Mouse (Mus musculus) limb, embryonic 13.5 days (tissue): ENCODE data around the gene Abcc9. TPM values are rescaled to one million over a fixed set of nuclear protein-coding genes. Genes with fewer than 3 reads are reported as not detected.

Source experiments
- ATAC-seq: fragments of 200-750 bp; cut with Nextera tagmentation; 2 replicates; pipeline ENCODE4 v1.8.0; 2017; ENCODE audit warnings: low read depth, moderate number of reproducible peaks, moderate TSS enrichment; ENCODE audit not compliant: low FRiP score
- H3K27ac ChIP-seq: fragments of 300-500 bp; sonication (generic); 2 replicates; pipeline ENCODE4 v1.5.1; 2015; ENCODE audit warnings: inconsistent platforms, mild to moderate bottlenecking, moderate library complexity
- H3K27me3 ChIP-seq: fragments of 300-500 bp; sonication (generic); 2 replicates; pipeline ENCODE4 v1.6.1; 2015; ENCODE audit warnings: mild to moderate bottlenecking, inconsistent platforms
- H3K36me3 ChIP-seq: fragments of 300-500 bp; sonication (generic); 2 replicates; pipeline ENCODE4 v1.6.1; 2015; ENCODE audit warnings: inconsistent platforms, mild to moderate bottlenecking, moderate library complexity
- H3K4me1 ChIP-seq: fragments of 300-500 bp; sonication (generic); 2 replicates; pipeline ENCODE4 v1.6.1; 2015; ENCODE audit warnings: inconsistent platforms
- H3K4me2 ChIP-seq: fragments of 300-500 bp; sonication (generic); replicated peaks from 2 replicates; pipeline ENCODE4 v1.6.1; 2015; ENCODE audit warnings: inconsistent platforms, mild to moderate bottlenecking, moderate library complexity
- H3K4me3 ChIP-seq: fragments of 300-500 bp; sonication (generic); 2 replicates; pipeline ENCODE4 v1.5.1; 2015; ENCODE audit warnings: moderate library complexity, mild to moderate bottlenecking, inconsistent platforms
- H3K9ac ChIP-seq: fragments of 300-500 bp; sonication (generic); 2 replicates; pipeline ENCODE4 v1.6.1; 2015; ENCODE audit warnings: mild to moderate bottlenecking, inconsistent platforms
- H3K9me3 ChIP-seq: fragments of 300-500 bp; sonication (generic); 2 replicates; pipeline ENCODE4 v1.6.1; 2016; ENCODE audit warnings: inconsistent platforms
- WGBS: fragments of 180-500 bp; shearing (Covaris S2); methylation state at CpG from one replicate; pipeline ENCODE4 v1.1.7; 2015; 5-methylcytosine and 5-hydroxymethylcytosine counted together
- polyA plus RNA-seq: library from polyadenylated mRNA; unstranded; fragments of >200 nt; fragmentation: Nextera tagmentation; extraction: Ambion mirVana; gene quantifications from 2 replicates; pipeline ENCODE4 v1.2.1, GENCODE M21; 2015

The Abcc9 gene
- polyA plus RNA-seq, 1 experiment from 2014 or later: 1.8 TPM

- Histone ChIP-seq H3K27me3 (peaks cover 36% of the 10 kb centered on the region), H3K27ac (no peak overlapping the region)
- no peak for ATAC-seq
Observed at GRCm38 (mm10) chr6:142564746-142565145, 137.4 kb downstream of the Abcc9 start.

DNA sequence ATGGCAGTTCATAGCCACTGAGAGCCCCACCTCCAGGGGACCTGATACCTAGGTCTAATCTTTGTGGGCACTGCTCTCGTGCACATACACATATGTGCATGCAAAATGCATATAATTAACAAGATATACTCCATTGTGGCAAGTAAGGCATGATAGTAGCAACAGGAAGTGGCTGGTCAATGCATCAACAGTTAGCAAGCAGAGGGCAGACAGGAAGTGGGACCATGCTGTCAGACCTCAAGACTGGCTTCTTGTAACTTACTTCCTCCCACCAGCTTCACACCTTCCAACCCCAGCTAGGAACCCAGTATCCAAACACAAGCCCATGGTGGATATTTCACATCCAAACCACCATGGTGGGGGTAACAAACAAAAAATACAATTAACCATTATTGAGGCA lies 141.0 kb downstream of the Abcc9 start:
- H3K9me3 ChIP-seq: no peaks in the 10 kb centered on the region
- no peak overlapping the region for H3K9ac ChIP-seq
- peaks cover 9% of the 10 kb centered on the region for H3K27me3 ChIP-seq
- H3K4me1 ChIP-seq: no peaks in the 10 kb centered on the region
- no peak overlapping the region for H3K4me2 ChIP-seq
- no peak for ATAC-seq
- WGBS: 67% methylated on average over 1 of the region's 1 CpGs
- H3K36me3 ChIP-seq: no peaks in the 10 kb centered on the region
- H3K4me3 ChIP-seq: no peak overlapping the region
- H3K27ac ChIP-seq: no peak overlapping the region

More at GRCm38 (mm10) chr6:142564746-142565145, 137.4 kb downstream of the Abcc9 start:
- Histone ChIP-seq H3K36me3 (no peaks in the 10 kb centered on the region), H3K4me3 (no peak overlapping the region), H3K4me2 (no peak overlapping the region), H3K4me1 (no peaks in the 10 kb centered on the region), H3K9ac (no peak overlapping the region), H3K9me3 (no peaks in the 10 kb centered on the region)
- 87% methylated on average over 3 of the region's 3 CpGs for WGBS

DNA sequence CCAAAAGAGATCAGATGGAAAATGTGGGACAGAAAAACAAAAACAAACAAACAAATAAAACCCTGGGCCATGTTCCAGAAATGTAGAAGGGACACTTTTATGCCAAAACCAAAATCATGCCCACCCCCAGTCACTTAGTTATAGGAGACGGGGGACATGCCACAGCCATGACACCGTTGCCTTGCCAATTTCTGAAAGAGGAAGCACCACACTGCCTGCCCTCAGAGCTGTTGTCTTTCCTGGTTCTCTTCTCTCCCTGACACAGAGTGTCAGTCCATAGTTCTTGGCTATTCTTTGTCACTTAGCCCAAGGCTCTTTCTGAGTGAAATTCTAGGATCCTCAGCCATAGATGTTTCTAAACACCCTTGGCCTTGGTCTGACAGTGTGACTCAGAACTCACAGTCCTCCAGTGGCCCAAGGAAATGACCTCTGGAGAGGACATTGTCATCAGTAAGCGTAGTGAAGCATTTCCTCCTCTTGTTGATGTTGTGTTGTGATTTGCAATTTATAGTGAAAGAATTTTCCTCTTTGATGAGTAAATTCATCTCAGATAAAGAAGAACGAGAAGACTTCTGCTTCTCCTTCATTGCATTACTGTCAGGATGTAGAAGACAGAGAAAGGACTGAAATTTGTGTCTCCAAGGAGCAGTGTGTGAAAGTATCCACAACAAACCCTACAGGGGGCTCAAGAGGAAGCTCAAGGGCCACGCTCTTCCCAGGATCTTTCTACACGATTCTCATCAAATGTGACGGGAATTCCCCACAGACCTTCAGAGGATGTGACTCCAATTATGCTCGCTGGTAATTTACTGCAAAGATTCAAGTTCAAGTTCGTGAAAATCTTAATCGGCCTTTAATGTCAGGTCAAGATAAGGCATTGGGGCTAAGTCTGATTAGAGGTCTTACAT lies 143.1 kb downstream of the Abcc9 start:
- H3K4me2 ChIP-seq: no peak overlapping the region
- no peak overlapping the region for H3K27ac ChIP-seq
- no peaks in the 10 kb centered on the region for H3K4me1 ChIP-seq
- no peak overlapping the region for H3K9ac ChIP-seq
- no peaks in the 10 kb centered on the region for H3K9me3 ChIP-seq
- no peaks in the 10 kb centered on the region for H3K36me3 ChIP-seq
- H3K27me3 ChIP-seq: no peaks in the 10 kb centered on the region
- ATAC-seq: no peak
- WGBS: 80% methylated on average over 10 of the region's 10 CpGs
- H3K4me3 ChIP-seq: no peak overlapping the region

DNA sequence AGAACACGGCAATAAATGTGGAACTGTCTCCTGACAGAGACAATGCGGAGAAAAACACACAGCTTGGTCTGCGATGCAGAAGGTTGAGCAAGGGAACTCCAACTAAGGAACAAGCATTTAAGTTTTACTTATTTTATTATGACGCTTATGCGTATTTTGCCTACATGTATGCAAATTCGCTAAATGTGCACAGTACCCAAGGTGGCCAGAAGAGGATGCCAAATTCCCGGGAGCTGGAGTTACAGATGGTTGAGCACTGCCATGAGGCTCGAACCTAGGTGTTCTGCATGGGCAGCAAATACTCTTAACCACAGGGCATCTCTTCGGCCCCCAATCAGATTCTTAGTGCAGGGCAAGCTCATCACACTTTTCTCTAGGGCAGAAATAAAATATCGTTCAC lies 144.0 kb downstream of the Abcc9 start:
- H3K27ac ChIP-seq: no peak overlapping the region
- no peak for ATAC-seq
- no peak overlapping the region for H3K4me2 ChIP-seq
- 83% methylated on average over 10 of the region's 10 CpGs for WGBS
- H3K36me3 ChIP-seq: no peaks in the 10 kb centered on the region
- H3K27me3 ChIP-seq: no peaks in the 10 kb centered on the region
- H3K9ac ChIP-seq: no peak overlapping the region
- no peaks in the 10 kb centered on the region for H3K4me1 ChIP-seq
- H3K4me3 ChIP-seq: no peak overlapping the region
- no peaks in the 10 kb centered on the region for H3K9me3 ChIP-seq

DNA sequence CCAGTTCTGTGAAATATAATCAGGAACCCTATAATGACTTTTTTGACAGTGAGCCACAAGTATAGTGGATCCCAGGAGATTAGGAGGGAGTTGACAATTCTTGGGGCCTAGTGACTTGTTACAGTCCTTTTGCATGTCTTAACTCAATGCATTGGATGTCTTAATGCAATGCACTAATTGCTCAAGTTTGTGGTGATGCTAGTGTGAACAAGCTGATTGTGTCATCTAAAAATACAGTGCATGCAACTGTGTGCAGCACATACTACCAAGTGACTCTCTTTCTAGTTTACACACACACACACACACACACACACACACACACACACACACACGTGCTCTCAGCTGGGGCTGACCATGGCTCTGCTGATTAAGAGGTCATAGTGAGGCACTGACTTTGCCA lies 146.1 kb downstream of the Abcc9 start:
- H3K27me3 ChIP-seq: no peaks in the 10 kb centered on the region
- H3K9me3 ChIP-seq: no peaks in the 10 kb centered on the region
- H3K4me1 ChIP-seq: no peaks in the 10 kb centered on the region
- H3K36me3 ChIP-seq: no peaks in the 10 kb centered on the region
- no peak overlapping the region for H3K27ac ChIP-seq
- ATAC-seq: no peak
- H3K4me2 ChIP-seq: no peak overlapping the region
- no peak overlapping the region for H3K9ac ChIP-seq
- no peak overlapping the region for H3K4me3 ChIP-seq
- 45% methylated on average over 1 of the region's 1 CpGs for WGBS

DNA sequence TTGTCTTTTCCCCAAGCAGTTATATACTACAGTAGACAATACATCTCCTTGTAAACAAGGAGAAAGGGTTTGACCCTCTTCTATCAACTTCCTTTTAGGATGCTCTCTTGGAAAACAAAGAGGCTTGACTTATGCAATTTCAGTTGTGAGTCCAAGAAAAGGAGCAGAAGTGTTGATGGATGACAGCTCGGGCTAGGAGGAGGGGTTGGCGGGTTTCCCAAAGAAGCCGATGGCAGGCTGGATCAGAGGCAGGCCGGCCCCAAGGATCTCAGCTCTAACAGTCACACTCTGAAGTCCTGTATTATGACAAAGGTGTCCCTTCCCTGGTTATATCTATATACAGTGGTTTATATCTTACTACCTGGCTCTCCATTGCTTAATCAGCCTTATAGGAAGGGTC lies 150.6 kb downstream of the Abcc9 start:
- H3K4me1 ChIP-seq: no peaks in the 10 kb centered on the region
- no peak for ATAC-seq
- no peak overlapping the region for H3K27ac ChIP-seq
- H3K27me3 ChIP-seq: no peaks in the 10 kb centered on the region
- H3K4me3 ChIP-seq: no peak overlapping the region
- 80% methylated on average over 4 of the region's 4 CpGs for WGBS
- H3K9me3 ChIP-seq: no peaks in the 10 kb centered on the region
- no peaks in the 10 kb centered on the region for H3K36me3 ChIP-seq
- no peak overlapping the region for H3K4me2 ChIP-seq
- H3K9ac ChIP-seq: no peak overlapping the region

GRCm38 (mm10) chr6:142550871-142551270 lies 151.2 kb downstream of the Abcc9 start:
- Histone ChIP-seq H3K27ac (no peak overlapping the region), H3K4me3 (no peak overlapping the region), H3K4me1 (no peaks in the 10 kb centered on the region), H3K4me2 (no peak overlapping the region), H3K9ac (no peak overlapping the region), H3K27me3 (no peaks in the 10 kb centered on the region), H3K36me3 (no peaks in the 10 kb centered on the region), H3K9me3 (no peaks in the 10 kb centered on the region)
- 53% methylated on average over 4 of the region's 4 CpGs for WGBS
- ATAC-seq: no peak

GRCm38 (mm10) chr6:142548377-142548776 lies 153.7 kb downstream of the Abcc9 start:
- no peak overlapping the region for H3K9ac ChIP-seq
- peaks cover 7% of the 10 kb centered on the region; the same call in 1 of the 2 replicates for H3K4me1 ChIP-seq
- H3K27me3 ChIP-seq: no peaks in the 10 kb centered on the region
- no peak overlapping the region for H3K4me2 ChIP-seq
- H3K9me3 ChIP-seq: no peaks in the 10 kb centered on the region
- ATAC-seq: no peak
- H3K27ac ChIP-seq: no peak overlapping the region
- no peak overlapping the region for H3K4me3 ChIP-seq
- 87% methylated on average over 2 of the region's 2 CpGs for WGBS
- no peaks in the 10 kb centered on the region for H3K36me3 ChIP-seq

- Histone ChIP-seq H3K4me1 (peaks cover 7% of the 10 kb centered on the region; the same call in 1 of the 2 replicates), H3K4me3 (0 out of 2 replicates have a peak overlapping the region, but pooled peaks have one; percentile 1), H3K9ac (no peak overlapping the region), H3K36me3 (no peaks in the 10 kb centered on the region), H3K27ac (0 out of 2 replicates have a peak overlapping the region, but pooled peaks have one; percentile 15), H3K27me3 (no peaks in the 10 kb centered on the region), H3K9me3 (no peaks in the 10 kb centered on the region), H3K4me2 (peak overlapping the region; percentile 48)
- WGBS: 47% methylated on average over 14 of the region's 14 CpGs
- ATAC-seq: peak; percentile 71; the same call in 1 of the 2 replicates
Observed at GRCm38 (mm10) chr6:142545132-142545531, 157.0 kb downstream of the Abcc9 start.

GRCm38 (mm10) chr6:142543648-142544047 lies 158.5 kb downstream of the Abcc9 start:
- 73% methylated on average over 4 of the region's 4 CpGs for WGBS
- no peaks in the 10 kb centered on the region for H3K9me3 ChIP-seq
- H3K9ac ChIP-seq: no peak overlapping the region
- no peak overlapping the region for H3K4me3 ChIP-seq
- peaks cover 7% of the 10 kb centered on the region; the same call in 1 of the 2 replicates for H3K4me1 ChIP-seq
- no peak overlapping the region for H3K4me2 ChIP-seq
- H3K27me3 ChIP-seq: no peaks in the 10 kb centered on the region
- no peaks in the 10 kb centered on the region for H3K36me3 ChIP-seq
- H3K27ac ChIP-seq: no peak overlapping the region
- no peak for ATAC-seq

GRCm38 (mm10) chr6:142542800-142543175 lies 159.3 kb downstream of the Abcc9 start:
- Histone ChIP-seq H3K9me3 (no peaks in the 10 kb centered on the region), H3K4me1 (peaks cover 7% of the 10 kb centered on the region; the same call in 1 of the 2 replicates), H3K9ac (no peak overlapping the region), H3K27me3 (no peaks in the 10 kb centered on the region), H3K36me3 (no peaks in the 10 kb centered on the region), H3K4me2 (no peak overlapping the region), H3K27ac (no peak overlapping the region), H3K4me3 (no peak overlapping the region)
- WGBS: 77% methylated on average over 6 of the region's 6 CpGs
- ATAC-seq: no peak

DNA sequence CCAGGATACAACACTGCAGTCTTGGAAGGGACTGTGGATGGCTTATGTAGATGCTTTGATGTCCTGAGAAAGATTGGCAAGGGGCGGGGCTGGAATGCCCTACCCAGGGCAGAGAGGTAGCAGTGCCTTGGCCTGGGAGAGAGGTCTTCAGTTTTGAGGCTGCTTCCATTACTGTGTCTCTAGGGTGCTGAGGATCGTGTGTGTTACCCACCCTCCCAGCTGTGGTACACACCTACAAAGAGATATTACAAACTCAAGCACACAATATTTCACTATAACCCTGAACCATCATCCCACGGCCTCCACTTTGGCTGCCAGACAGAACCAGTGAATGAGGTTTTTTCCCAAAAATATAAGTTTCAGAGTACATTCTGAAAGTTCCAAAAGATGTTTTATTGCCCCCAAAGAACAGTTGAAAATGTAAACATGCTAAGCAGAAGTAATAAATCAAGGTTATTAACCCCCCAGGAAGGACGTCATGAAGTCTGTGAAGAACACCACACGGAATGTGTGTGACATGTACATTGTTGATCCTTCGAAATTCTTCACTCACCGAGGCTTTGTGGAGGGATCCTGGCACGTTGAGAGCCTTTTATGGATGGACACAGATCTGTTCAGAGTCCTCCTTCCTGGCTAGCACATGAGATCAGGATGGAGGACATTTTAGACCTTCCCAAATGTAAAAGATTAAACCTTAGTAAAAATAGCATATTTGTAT lies 159.9 kb downstream of the Abcc9 start:
- Histone ChIP-seq H3K9me3 (no peaks in the 10 kb centered on the region), H3K36me3 (no peaks in the 10 kb centered on the region), H3K4me1 (peaks cover 7% of the 10 kb centered on the region; the same call in 1 of the 2 replicates), H3K27me3 (no peaks in the 10 kb centered on the region), H3K9ac (no peak overlapping the region), H3K4me3 (no peak overlapping the region), H3K4me2 (no peak overlapping the region), H3K27ac (no peak overlapping the region)
- no peak for ATAC-seq
- WGBS: 66% methylated on average over 8 of the region's 8 CpGs
